Mouse (Mus musculus): ENCODE measurements around the gene Phxr2. TPM values are rescaled to one million over a fixed set of nuclear protein-coding genes. Genes with fewer than 3 reads are reported as not detected.

The Phxr2 gene
- total and polyA plus RNA-seq, 3 experiments, result not detected

DNA sequence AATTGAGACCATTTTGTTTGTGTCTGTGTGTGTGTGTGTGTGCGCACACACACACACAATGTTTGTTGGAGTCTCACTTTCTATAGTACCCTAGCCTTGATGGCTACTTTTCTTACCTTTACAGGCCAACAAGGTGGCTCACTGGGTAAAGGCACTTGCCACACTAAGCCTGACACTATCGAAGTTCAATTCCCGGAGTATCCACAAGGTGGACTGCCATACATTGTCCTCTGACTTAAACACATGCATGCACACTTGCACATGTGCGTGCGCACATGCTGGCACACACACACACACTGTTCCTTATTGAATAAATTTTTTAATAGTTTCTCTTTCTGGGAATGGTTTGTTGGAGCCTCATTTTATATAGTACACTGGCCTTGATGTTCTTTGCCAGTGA is 30.7 kb upstream of the Phxr2 start:
- no peak for DNase-seq (ENCODE audit: extremely low read depth)
- Histone ChIP-seq H3K9me3 (replicated peaks; ENCODE audit: low read length) (no peaks in the 10 kb centered on the region), H3K4me3 (replicated peaks in 1 of 3; ENCODE audit: low read depth in 2 of 3, low read length in 2 of 3, poor library complexity in 1 of 3) (no peak overlapping the region), H3K36me3 (replicated peaks in 1 of 2; ENCODE audit: control insufficient read depth in 1 of 2, insufficient read depth in 1 of 2, low read length in 1 of 2) (peaks cover 10 to 45% of the 10 kb centered on the region in 2 experiments), H3K4me1 (ENCODE audit: control insufficient read depth in 1 of 2, insufficient read depth in 2 of 2) (peaks cover 0 to 3% of the 10 kb centered on the region in 2 experiments; a peak in 1 of 4 replicates), H3K27me3 (replicated peaks) (no peaks in the 10 kb centered on the region), H3K27ac (ENCODE audit: insufficient read depth, low read depth) (no peak overlapping the region), H3K79me2 (replicated peaks; ENCODE audit: control insufficient read depth, extremely low read depth, insufficient read depth, poor library complexity, severe bottlenecking) (no peaks in the 10 kb centered on the region), H3K9ac (ENCODE audit: insufficient read depth, low read depth) (no peak overlapping the region), H3K4me2 (ENCODE audit: insufficient read depth, low read depth, poor library complexity, severe bottlenecking) (no peak overlapping the region)
- dilution Hi-C loops (cut with MboI; ENCODE audit: extremely low pct_ligation_motif_present, extremely low pct_unique_long_range_greater_than_20kb, low sequenced_read_pairs), result no loop called here
- in situ Hi-C loops (cut with MboI; ENCODE audit: low pct_ligation_motif_present, low pct_unique_long_range_greater_than_20kb, low sequenced_read_pairs), result no loop called here
- TF ChIP-seq CTCF (conservative IDR thresholded peaks at IDR 0.05 in 1 of 2, IDR thresholded peaks at IDR 0.05 in 1 of 2; ENCODE audit: low read depth in 2 of 2, low read length in 2 of 2) (peak; percentile 9 to 14; a peak in 1 of 4 replicates), POLR2AphosphoS2 (IDR thresholded peaks at IDR 0.05; ENCODE audit: low read depth, low read length) (no peak), MAZ (IDR thresholded peaks at IDR 0.05; ENCODE audit: low read depth, low read length) (no peak), CHD1 (IDR thresholded peaks at IDR 0.05; ENCODE audit: low read depth, low read length) (no peak), TBP (conservative IDR thresholded peaks at IDR 0.05; ENCODE audit: low read depth, low read length) (no peak)

DNA sequence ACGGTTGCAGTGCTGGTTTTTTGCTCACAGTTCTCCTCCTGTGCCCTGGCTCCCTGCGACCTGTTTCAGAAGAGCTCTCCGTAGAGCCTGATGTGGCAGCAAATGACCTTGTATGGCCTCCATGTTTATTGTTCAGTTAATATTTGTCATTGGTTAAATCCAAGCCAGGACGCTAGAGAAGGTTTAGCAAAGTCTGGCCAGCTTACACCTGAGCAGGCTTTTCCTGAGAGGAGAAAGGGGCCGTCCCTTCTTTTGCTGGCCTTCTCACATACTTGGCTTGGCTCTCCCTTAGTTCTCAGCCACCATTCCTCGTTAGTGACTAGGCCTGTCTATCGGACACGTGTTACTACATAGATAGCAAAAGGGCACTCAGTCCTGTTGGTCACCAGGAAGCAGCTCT is 28.5 kb upstream of the Phxr2 start:
- Histone ChIP-seq H3K36me3 (replicated peaks in 1 of 2; ENCODE audit: control insufficient read depth in 1 of 2, insufficient read depth in 1 of 2, low read length in 1 of 2) (peaks cover 5 to 47% of the 10 kb centered on the region in 2 experiments), H3K79me2 (replicated peaks; ENCODE audit: control insufficient read depth, extremely low read depth, insufficient read depth, poor library complexity, severe bottlenecking) (no peaks in the 10 kb centered on the region; the same call in 1 of the 2 replicates), H3K4me3 (replicated peaks in 1 of 3; ENCODE audit: low read depth in 2 of 3, low read length in 2 of 3, poor library complexity in 1 of 3) (no peak overlapping the region), H3K9ac (ENCODE audit: insufficient read depth, low read depth) (no peak overlapping the region), H3K9me3 (replicated peaks; ENCODE audit: low read length) (no peaks in the 10 kb centered on the region), H3K4me2 (ENCODE audit: insufficient read depth, low read depth, poor library complexity, severe bottlenecking) (no peak overlapping the region), H3K27me3 (replicated peaks) (no peaks in the 10 kb centered on the region), H3K27ac (ENCODE audit: insufficient read depth, low read depth) (no peak overlapping the region), H3K4me1 (ENCODE audit: control insufficient read depth in 1 of 2, insufficient read depth in 2 of 2) (no peaks in the 10 kb centered on the region)
- DNase-seq (ENCODE audit: extremely low read depth), result no peak
- dilution Hi-C loops (cut with MboI; ENCODE audit: extremely low pct_ligation_motif_present, extremely low pct_unique_long_range_greater_than_20kb, low sequenced_read_pairs), result no loop called here
- in situ Hi-C loops (cut with MboI; ENCODE audit: low pct_ligation_motif_present, low pct_unique_long_range_greater_than_20kb, low sequenced_read_pairs), result no loop called here
- TF ChIP-seq CHD2 (IDR thresholded peaks at IDR 0.05; ENCODE audit: low read length), result no peak
- no peak for TF ChIP-seq ZNF384 (IDR thresholded peaks at IDR 0.05; ENCODE audit: low read depth, low read length)
- no peak for TF ChIP-seq BHLHE40 (IDR thresholded peaks at IDR 0.05; ENCODE audit: low read depth, low read length)
- no peak for TF ChIP-seq GABPA (IDR thresholded peaks at IDR 0.05; ENCODE audit: insufficient replicate concordance, low read depth, low read length)
- no peak for TF ChIP-seq CTCF (conservative IDR thresholded peaks at IDR 0.05 in 1 of 2, IDR thresholded peaks at IDR 0.05 in 1 of 2; ENCODE audit: low read depth in 2 of 2, low read length in 2 of 2)
- no peak for TF ChIP-seq MXI1 (IDR thresholded peaks at IDR 0.05; ENCODE audit: low read depth, low read length)
- no peak for TF ChIP-seq POLR2A (IDR thresholded peaks at IDR 0.05; ENCODE audit: low read depth, low read length)
- no peak for TF ChIP-seq TCF12 (IDR thresholded peaks at IDR 0.05; ENCODE audit: low read depth, low read length)
- TF ChIP-seq ETS1 (conservative IDR thresholded peaks at IDR 0.05; ENCODE audit: low read depth, low read length), result no peak
- no peak for TF ChIP-seq KAT2A (IDR thresholded peaks at IDR 0.05; ENCODE audit: insufficient replicate concordance, low read length)
- TF ChIP-seq HCFC1 (IDR thresholded peaks at IDR 0.05; ENCODE audit: low read depth, low read length), result no peak
- TF ChIP-seq NRF1 (IDR thresholded peaks at IDR 0.05; ENCODE audit: low read depth, low read length), result no peak
- no peak for TF ChIP-seq SIN3A (IDR thresholded peaks at IDR 0.05; ENCODE audit: low read length)
- no peak for TF ChIP-seq USF1 (IDR thresholded peaks at IDR 0.05; ENCODE audit: low read depth, low read length)
- TF ChIP-seq IRF4 (IDR thresholded peaks at IDR 0.05; ENCODE audit: low read depth, low read length), result no peak

Data from CH12.LX (cell line).